Mouse (Mus musculus) neural tube, embryonic 15.5 days (tissue): ENCODE measurements at regions not wholly inside any gene's neighbourhood (a gene's known extent, or its start where the extent isn't known, plus 50 kb on each side); places are given as distances from the start of the nearest gene placed in this dataset.
"Not testable (repeated sequence)": the region's sequence is repeated elsewhere in the genome, so short reads cannot be mapped to it uniquely, and the experiment has no call there.

ENCODE experiments used
- ATAC-seq: fragments of 200-750 bp; cut with Nextera tagmentation; 2 replicates; pipeline ENCODE4 v1.8.0; 2017; ENCODE audit warnings: mild to moderate bottlenecking, moderate TSS enrichment, moderate library complexity; ENCODE audit not compliant: low FRiP score
- H3K27ac ChIP-seq: fragments of 300-500 bp; sonication (generic); replicated peaks from 2 replicates; pipeline ENCODE4 v1.5.1; 2015; ENCODE audit warnings: mild to moderate bottlenecking, inconsistent platforms
- H3K27me3 ChIP-seq: fragments of 300-500 bp; sonication (generic); replicated peaks from 2 replicates; pipeline ENCODE4 v1.6.1; 2015; ENCODE audit warnings: inconsistent platforms
- H3K36me3 ChIP-seq: fragments of 300-500 bp; sonication (generic); 2 replicates; pipeline ENCODE4 v1.6.1; 2015; ENCODE audit warnings: inconsistent platforms
- H3K4me1 ChIP-seq: fragments of 300-500 bp; sonication (generic); 2 replicates; pipeline ENCODE4 v1.6.1; 2015; ENCODE audit warnings: inconsistent platforms
- H3K4me2 ChIP-seq: fragments of 300-500 bp; sonication (generic); 2 replicates; pipeline ENCODE4 v1.6.1; 2015; ENCODE audit warnings: inconsistent platforms, mild to moderate bottlenecking, moderate library complexity
- H3K4me3 ChIP-seq: fragments of 300-500 bp; sonication (generic); replicated peaks from 2 replicates; pipeline ENCODE4 v1.5.1; 2015; ENCODE audit warnings: mild to moderate bottlenecking, inconsistent platforms
- H3K9ac ChIP-seq: fragments of 300-500 bp; sonication (generic); replicated peaks from 2 replicates; pipeline ENCODE4 v1.6.1; 2015; ENCODE audit warnings: mild to moderate bottlenecking, inconsistent platforms
- H3K9me3 ChIP-seq: fragments of 300-500 bp; sonication (generic); replicated peaks from 2 replicates; pipeline ENCODE4 v1.6.1; 2016; ENCODE audit warnings: inconsistent platforms
- WGBS: fragments of 180-500 bp; shearing (Covaris S2); methylation state at CpG from one replicate; pipeline ENCODE4 v1.1.7; 2015; ENCODE audit warnings: mixed read lengths; 5-methylcytosine and 5-hydroxymethylcytosine counted together

DNA sequence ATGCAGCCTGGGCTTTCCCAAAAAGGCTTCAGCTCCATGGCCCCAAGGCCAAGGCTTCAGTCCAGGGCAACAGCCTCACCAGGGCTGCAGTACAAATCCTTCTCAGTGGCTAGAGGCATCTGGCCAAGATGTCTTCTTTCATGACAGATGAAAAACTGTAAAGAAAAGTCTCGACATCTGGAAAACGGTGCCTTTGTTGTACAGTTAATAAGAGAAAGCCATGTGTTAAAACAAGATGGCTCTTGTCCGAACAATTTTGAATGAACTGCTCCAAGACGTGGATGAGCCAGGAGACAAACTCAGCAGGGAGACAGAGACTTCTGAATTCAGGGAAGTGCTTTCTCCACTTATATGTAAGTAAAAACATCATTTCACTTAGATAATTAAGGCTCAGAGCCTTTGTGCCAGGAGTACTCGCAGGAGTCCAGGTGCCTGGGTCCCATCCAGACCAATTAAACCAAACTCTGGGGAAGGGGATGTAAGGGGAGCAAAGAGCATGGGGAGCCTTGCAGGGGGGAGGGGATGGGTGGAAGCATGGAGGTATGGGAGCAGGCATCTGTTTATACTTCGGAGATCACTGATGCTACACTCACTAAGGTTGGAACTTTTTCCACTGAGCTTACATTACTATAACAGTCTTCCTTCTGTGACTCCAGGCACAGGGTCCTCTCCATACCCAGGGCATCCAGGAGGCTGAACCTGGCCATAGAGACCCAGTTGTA, 125.8 kb upstream of the Zfp637 start:
- Histone ChIP-seq H3K27ac (no peak overlapping the region), H3K36me3 (no peaks in the 10 kb centered on the region), H3K9me3 (no peaks in the 10 kb centered on the region), H3K4me3 (no peak overlapping the region), H3K27me3 (no peaks in the 10 kb centered on the region), H3K4me2 (no peak overlapping the region), H3K9ac (no peak overlapping the region), H3K4me1 (no peaks in the 10 kb centered on the region)
- no peak for ATAC-seq
- 84% methylated on average over 6 of the region's 6 CpGs for WGBS

DNA sequence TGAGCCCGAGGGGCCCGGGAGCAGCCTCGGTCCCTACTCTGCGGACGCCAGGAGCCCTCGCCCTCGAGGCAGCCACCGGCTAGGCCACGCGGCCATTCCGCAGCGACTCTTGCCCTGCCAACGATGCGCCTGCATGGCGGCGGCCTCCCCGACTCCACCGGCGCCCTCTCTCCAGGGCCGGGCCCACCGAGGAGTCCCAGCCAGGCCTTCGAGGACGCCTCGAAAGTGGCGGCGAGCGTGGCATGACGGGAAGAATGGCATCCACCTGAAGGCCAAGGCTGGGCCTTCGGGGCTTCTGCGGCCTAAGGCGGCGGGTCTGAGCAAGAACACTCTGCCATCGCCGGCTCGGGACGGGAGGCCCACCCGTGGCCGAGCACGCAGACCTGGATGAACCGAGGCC, 124.6 kb upstream of the Zfp637 start:
- 89% methylated on average over 5 of the region's 40 CpGs for WGBS

GRCm38 (mm10) chr6:117752338-117752737, 88.6 kb upstream of the Zfp637 start:
- H3K36me3 ChIP-seq, H3K27ac ChIP-seq, H3K9me3 ChIP-seq, H3K4me2 ChIP-seq, H3K4me1 ChIP-seq, H3K4me3 ChIP-seq, H3K9ac ChIP-seq, H3K27me3 ChIP-seq, ATAC-seq: not testable (repeated sequence)

More for the DNA sequence above, 124.6 kb upstream of the Zfp637 start:
- ATAC-seq, H3K4me1 ChIP-seq, H3K9me3 ChIP-seq, H3K9ac ChIP-seq, H3K4me3 ChIP-seq, H3K27me3 ChIP-seq, H3K36me3 ChIP-seq, H3K27ac ChIP-seq, H3K4me2 ChIP-seq: not testable (repeated sequence)

DNA sequence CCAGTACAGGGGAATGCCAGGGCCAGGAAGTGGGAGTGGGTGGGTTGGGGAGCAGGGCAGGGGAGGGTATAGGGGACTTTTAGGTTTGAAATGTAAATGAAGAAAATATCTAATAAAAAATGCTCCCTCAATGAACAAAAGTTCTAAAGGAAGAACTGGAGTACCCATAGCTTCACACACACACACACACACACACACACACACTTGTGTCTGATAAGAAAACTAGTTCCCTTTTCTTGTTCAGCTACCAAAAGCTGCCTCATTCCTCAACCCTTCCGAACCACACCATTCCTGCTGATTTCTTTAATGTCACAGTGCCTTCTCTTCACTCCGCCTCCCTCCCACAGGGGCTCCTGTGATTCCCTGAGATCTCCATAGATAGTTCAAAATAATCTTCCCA, 85.3 kb upstream of the Zfp637 start:
- not testable (repeated sequence) for ATAC-seq, H3K27me3 ChIP-seq, H3K9me3 ChIP-seq, H3K9ac ChIP-seq, H3K4me3 ChIP-seq, H3K4me2 ChIP-seq, H3K27ac ChIP-seq, H3K4me1 ChIP-seq, H3K36me3 ChIP-seq
- 90% methylated on average over 2 of the region's 2 CpGs for WGBS

GRCm38 (mm10) chr6:117756176-117756575, 84.8 kb upstream of the Zfp637 start:
- H3K9me3 ChIP-seq: no peaks in the 10 kb centered on the region
- WGBS: 74% methylated on average over 9 of the region's 9 CpGs
- H3K36me3 ChIP-seq: no peaks in the 10 kb centered on the region
- H3K27ac ChIP-seq: no peak overlapping the region
- H3K4me1 ChIP-seq: no peaks in the 10 kb centered on the region
- no peak for ATAC-seq
- no peak overlapping the region for H3K9ac ChIP-seq
- H3K4me2 ChIP-seq: no peak overlapping the region
- H3K4me3 ChIP-seq: no peak overlapping the region
- H3K27me3 ChIP-seq: no peaks in the 10 kb centered on the region

- H3K9me3 ChIP-seq, H3K27ac ChIP-seq, H3K4me1 ChIP-seq, H3K4me3 ChIP-seq, H3K36me3 ChIP-seq, H3K4me2 ChIP-seq, H3K27me3 ChIP-seq, H3K9ac ChIP-seq, ATAC-seq: not testable (repeated sequence)
- WGBS: 15% methylated on average over 6 of the region's 6 CpGs
Measured at GRCm38 (mm10) chr6:117758516-117758915, 82.5 kb upstream of the Zfp637 start.

GRCm38 (mm10) chr6:117771506-117771905, 69.5 kb upstream of the Zfp637 start:
- Histone ChIP-seq H3K9ac (no peak overlapping the region), H3K27ac (no peak overlapping the region), H3K9me3 (no peaks in the 10 kb centered on the region), H3K4me1 (0 out of 2 replicates have a peak, but pooled peaks cover 5% of the 10 kb centered on the region), H3K4me3 (no peak overlapping the region), H3K27me3 (no peaks in the 10 kb centered on the region), H3K4me2 (no peak overlapping the region), H3K36me3 (no peaks in the 10 kb centered on the region)
- ATAC-seq: no peak
- WGBS: 84% methylated on average over 7 of the region's 7 CpGs

- Histone ChIP-seq H3K9me3 (no peaks in the 10 kb centered on the region), H3K4me2 (no peak overlapping the region), H3K9ac (no peak overlapping the region), H3K27me3 (no peaks in the 10 kb centered on the region), H3K27ac (no peak overlapping the region), H3K36me3 (no peaks in the 10 kb centered on the region), H3K4me1 (0 out of 2 replicates have a peak, but pooled peaks cover 5% of the 10 kb centered on the region), H3K4me3 (no peak overlapping the region)
- ATAC-seq: no peak
Measured at GRCm38 (mm10) chr6:117772396-117772795, 68.6 kb upstream of the Zfp637 start.

GRCm38 (mm10) chr6:117775304-117776050, 65.5 kb upstream of the Zfp637 start:
- H3K9me3 ChIP-seq: no peaks in the 10 kb centered on the region
- ATAC-seq: peak; percentile 59; the same call in 1 of the 2 replicates
- no peak overlapping the region for H3K27ac ChIP-seq
- H3K9ac ChIP-seq: no peak overlapping the region
- H3K4me1 ChIP-seq: 0 out of 2 replicates have a peak, but pooled peaks cover 5% of the 10 kb centered on the region
- 76% methylated on average over 11 of the region's 11 CpGs for WGBS
- no peak overlapping the region for H3K4me2 ChIP-seq
- no peak overlapping the region for H3K4me3 ChIP-seq
- H3K27me3 ChIP-seq: no peaks in the 10 kb centered on the region
- no peaks in the 10 kb centered on the region for H3K36me3 ChIP-seq

DNA sequence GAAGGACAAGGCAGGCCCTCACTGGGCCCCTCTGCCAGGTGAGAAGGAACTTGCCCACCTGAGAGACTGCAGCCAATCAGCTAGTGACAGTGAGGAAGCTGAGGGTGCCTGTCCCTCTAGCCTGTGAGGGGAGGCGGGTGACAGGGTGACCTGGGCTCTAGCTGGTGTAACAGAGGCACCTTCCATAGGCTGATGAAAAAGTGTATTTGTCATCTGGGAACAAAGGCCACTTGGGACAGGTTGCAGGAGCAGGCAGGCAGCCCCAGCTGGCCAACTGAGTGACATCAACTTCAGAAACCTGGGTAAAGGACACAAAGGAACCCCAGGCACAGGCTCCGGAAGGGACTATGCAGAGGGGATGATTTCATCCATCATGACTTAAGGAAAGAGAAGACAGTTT, 63.0 kb upstream of the Zfp637 start:
- no peak for ATAC-seq
- Histone ChIP-seq H3K4me3 (no peak overlapping the region), H3K4me2 (no peak overlapping the region), H3K4me1 (0 out of 2 replicates have a peak, but pooled peaks cover 5% of the 10 kb centered on the region), H3K27me3 (no peaks in the 10 kb centered on the region), H3K9ac (no peak overlapping the region), H3K27ac (no peak overlapping the region), H3K36me3 (no peaks in the 10 kb centered on the region), H3K9me3 (no peaks in the 10 kb centered on the region)
- WGBS: 72% methylated on average over 2 of the region's 2 CpGs

DNA sequence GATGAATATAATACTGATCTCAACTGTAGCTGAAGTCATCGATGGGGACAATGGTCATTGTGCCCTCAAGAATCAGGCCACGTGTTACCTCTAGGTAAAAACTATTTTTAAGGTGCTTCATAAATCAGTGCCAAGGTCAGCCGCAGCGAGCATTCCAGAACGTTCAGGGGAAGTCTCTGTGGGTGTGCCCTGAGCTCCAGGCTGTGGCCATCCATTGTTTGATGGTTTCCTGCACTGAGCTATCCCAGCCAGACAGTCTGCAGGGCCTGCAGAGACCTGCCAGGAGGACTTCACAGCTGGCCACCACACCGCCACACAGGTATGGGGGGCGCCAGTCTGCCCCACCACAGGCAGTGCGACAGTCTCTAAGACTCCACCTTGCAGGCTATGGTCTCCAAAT, 62.5 kb upstream of the Zfp637 start:
- Histone ChIP-seq H3K4me1 (0 out of 2 replicates have a peak, but pooled peaks cover 5% of the 10 kb centered on the region), H3K27ac (no peak overlapping the region), H3K4me2 (no peak overlapping the region), H3K9me3 (no peaks in the 10 kb centered on the region), H3K4me3 (no peak overlapping the region), H3K36me3 (no peaks in the 10 kb centered on the region), H3K27me3 (no peaks in the 10 kb centered on the region), H3K9ac (no peak overlapping the region)
- WGBS: 78% methylated on average over 8 of the region's 8 CpGs
- no peak for ATAC-seq

DNA sequence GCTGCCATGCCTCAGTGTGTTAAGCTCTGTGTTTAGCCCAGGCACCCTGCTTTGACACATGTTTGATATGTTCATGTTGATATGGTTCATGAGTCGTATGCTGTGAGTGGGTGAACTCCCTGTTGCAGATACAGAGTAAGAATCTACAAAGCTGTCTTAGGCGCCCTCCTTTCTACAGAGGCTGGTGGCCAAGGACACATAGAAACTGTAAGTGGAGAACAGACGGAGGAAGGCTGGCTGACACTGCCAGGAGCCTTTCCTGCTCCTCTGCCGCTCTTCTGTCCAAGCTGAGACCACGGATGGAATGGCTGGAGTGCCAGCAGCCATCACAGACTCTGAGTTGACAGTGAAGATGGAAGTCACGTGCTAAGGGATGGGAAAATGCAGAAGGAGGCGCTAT, 62.0 kb upstream of the Zfp637 start:
- no peak overlapping the region for H3K4me3 ChIP-seq

More for the DNA sequence above, 62.0 kb upstream of the Zfp637 start:
- Histone ChIP-seq H3K9ac (no peak overlapping the region), H3K36me3 (no peaks in the 10 kb centered on the region), H3K27me3 (no peaks in the 10 kb centered on the region), H3K27ac (no peak overlapping the region), H3K4me1 (0 out of 2 replicates have a peak, but pooled peaks cover 5% of the 10 kb centered on the region), H3K4me2 (no peak overlapping the region), H3K9me3 (no peaks in the 10 kb centered on the region)
- 86% methylated on average over 7 of the region's 7 CpGs for WGBS
- no peak for ATAC-seq
